Comparison of ENCODE assay signal across 28 mouse cellular contexts in genomic region chr11:20057429-20057828, GRCm38 (mm10). TPM values are rescaled to one million over a fixed set of nuclear protein-coding genes. Genes with fewer than 3 reads are reported as not detected.
A peak's percentile ranks its signal among the peaks of the same experiment; 100 is the strongest.
DNase-seq lines count a peak whose midpoint lies in the region; ATAC-seq and TF ChIP-seq lines count a peak whose summit lies in the region.
"Had no signal": no experiment of that assay in that cellular context is flagged by ENCODE, and none has a peak within 500 bp of the region (broad histone marks: within the 10 kb centered on the region; RNA-seq: fewer than 3 reads in every experiment).

No protein-coding gene starts in this region.

- H3K4me1 ChIP-seq in lung, postnatal 0 days (ENCODE audit: insufficient read depth, low read depth, low read length): no peaks in the 10 kb centered on the region
- no peaks in the 10 kb centered on the region for H3K4me1 ChIP-seq in forebrain, postnatal 0 days (ENCODE audit: insufficient read depth)
- H3K4me1 ChIP-seq: forebrain, embryonic 15.5 days had no signal

- 82% methylated on average over 2 of the region's 2 CpGs for WGBS in lung, postnatal 0 days
- 100% methylated on average over 2 of the region's 2 CpGs for WGBS in forebrain, postnatal 0 days

- no peak for DNase-seq in lung, postnatal 0 days (ENCODE audit: low spot score)
- no peak for DNase-seq in lung, postnatal 10 days
- DNase-seq in ES-CJ7 (ENCODE audit: low read depth, low spot score): peak; percentile 29
- DNase-seq in R1 (ENCODE audit: low read depth, low spot score): peak; percentile 52
- DNase-seq in urinary bladder, postnatal 36 days (ENCODE audit: low spot score in 2 of 2): no peak
- DNase-seq in forebrain, postnatal 0 days: no peak
- DNase-seq: adrenal gland, adult 8-10 months; adrenal gland, postnatal 25 days; cerebellum, adult 11-12 months; cerebellum, adult 8-10 months; cerebellum, postnatal 10 days; cerebellum, postnatal 36 days; embryo, embryonic 11 days; gastrocnemius, postnatal 10 days; gastrocnemius, postnatal 36 days; heart, adult 2 months; heart, postnatal 14 days; heart, postnatal 4 days had no signal

- no peak overlapping the region for H3K4me3 ChIP-seq in lung, postnatal 0 days (ENCODE audit: low read depth, low read length)
- H3K4me3 ChIP-seq in myocyte: no peak overlapping the region
- no peak overlapping the region for H3K4me3 ChIP-seq in forebrain, postnatal 0 days (ENCODE audit: low read depth, low read length)
- H3K4me3 ChIP-seq: erythroblast, embryonic 14.5 days; forebrain, embryonic 12.5 days; forebrain, embryonic 15.5 days; heart, adult 2 months; heart, embryonic 10.5 days; heart, embryonic 13.5 days had no signal

- peaks cover 9% of the 10 kb centered on the region; the same call in 1 of the 2 replicates for H3K36me3 ChIP-seq in lung, postnatal 0 days (ENCODE audit: insufficient read depth, low read length)
- peaks cover 39% of the 10 kb centered on the region for H3K36me3 ChIP-seq in myocyte (ENCODE audit: control insufficient read depth, insufficient read depth)
- peaks cover 25% of the 10 kb centered on the region for H3K36me3 ChIP-seq in forebrain, postnatal 0 days (ENCODE audit: insufficient read depth)

- no peaks in the 10 kb centered on the region for H3K79me2 ChIP-seq in myocyte (ENCODE audit: control insufficient read depth, insufficient read depth)

- H3K9me3 ChIP-seq in lung, postnatal 0 days (ENCODE audit: low read length): no peaks in the 10 kb centered on the region
- H3K9me3 ChIP-seq in forebrain, postnatal 0 days (ENCODE audit: low read length): no peaks in the 10 kb centered on the region
- H3K9me3 ChIP-seq: forebrain, embryonic 12.5 days; forebrain, embryonic 15.5 days; heart, embryonic 10.5 days; heart, embryonic 13.5 days had no signal

- no peak for TF ChIP-seq POLR2A in myocyte (IDR thresholded peaks at IDR 0.05; ENCODE audit: insufficient read length, low read depth)

- H3K4me2 ChIP-seq in lung, postnatal 0 days (replicated peaks; ENCODE audit: low read depth, low read length): no peak overlapping the region
- H3K4me2 ChIP-seq in myocyte (ENCODE audit: low read depth): no peak overlapping the region
- no peak overlapping the region for H3K4me2 ChIP-seq in forebrain, postnatal 0 days (ENCODE audit: low read depth)
- H3K4me2 ChIP-seq: forebrain, embryonic 12.5 days; forebrain, embryonic 15.5 days; heart, embryonic 13.5 days; hindbrain, embryonic 14.5 days had no signal

- ATAC-seq in lung, postnatal 0 days: 0 out of 2 replicates have a peak, but pooled peaks have one; percentile 17
- ATAC-seq in forebrain, postnatal 0 days: no peak
- ATAC-seq: CD4-positive, CD25-positive, alpha-beta regulatory T cell, adult 4 months; forebrain, embryonic 15.5 days; hindbrain, postnatal 0 days; inflammation-experienced regulatory T-cells, adult 6 months had no signal

- H3ac ChIP-seq in myocyte (ENCODE audit: control insufficient read depth, insufficient read length): no peak overlapping the region

- no peak overlapping the region for H3K9ac ChIP-seq in lung, postnatal 0 days (replicated peaks; ENCODE audit: low read depth)
- H3K9ac ChIP-seq in forebrain, postnatal 0 days: no peak overlapping the region
- H3K9ac ChIP-seq: forebrain, embryonic 12.5 days; forebrain, embryonic 15.5 days; heart, embryonic 13.5 days; hindbrain, embryonic 14.5 days had no signal

- no peak overlapping the region for H3K27ac ChIP-seq in lung, postnatal 0 days (ENCODE audit: low read length)
- no peak overlapping the region for H3K27ac ChIP-seq in forebrain, postnatal 0 days (ENCODE audit: low read depth, low read length)
- H3K27ac ChIP-seq: forebrain, embryonic 12.5 days; forebrain, embryonic 15.5 days; heart, adult 2 months; heart, embryonic 10.5 days; heart, embryonic 13.5 days; hindbrain, embryonic 14.5 days; hindbrain, postnatal 0 days had no signal

- no peak for TF ChIP-seq CTCF in lung, postnatal 0 days (IDR thresholded peaks at IDR 0.05)
- TF ChIP-seq CTCF in forebrain, postnatal 0 days (IDR thresholded peaks at IDR 0.05; ENCODE audit: low read depth): no peak

- H3K27me3 ChIP-seq in lung, postnatal 0 days (replicated peaks; ENCODE audit: insufficient read depth, low read length): no peaks in the 10 kb centered on the region
- H3K27me3 ChIP-seq in myocyte (ENCODE audit: control insufficient read depth, insufficient read depth, insufficient read length): no peaks in the 10 kb centered on the region
- H3K27me3 ChIP-seq in forebrain, postnatal 0 days (ENCODE audit: insufficient read depth, low read length): no peaks in the 10 kb centered on the region
- H3K27me3 ChIP-seq: forebrain, embryonic 12.5 days; forebrain, embryonic 15.5 days; heart, embryonic 13.5 days had no signal

- TF ChIP-seq EP300 in lung, postnatal 0 days (IDR thresholded peaks at IDR 0.05): no peak

TF ChIP-seq in myocyte, 11 proteins besides CTCF, POLR2A, EP300 and RAD21:
- no peak for TF ChIP-seq TCF12 (IDR thresholded peaks at IDR 0.05; ENCODE audit: insufficient read depth, poor library complexity, severe bottlenecking)
- TF ChIP-seq POLR2AphosphoS2 (IDR thresholded peaks at IDR 0.05; ENCODE audit: insufficient read length, low read depth): peak; percentile 49
TF ChIP-seq in myocyte: peak in this region for 1.

RNA-seq across cellular contexts. Expression of gene Actr2, which starts 55.3 kb away (rescaled TPM):
- 93.1 and 103 TPM in 2 replicates for polyA plus RNA-seq in lung, postnatal 0 days (2015; fragmentation: Nextera tagmentation; extraction: Ambion mirVana)
- 30.2 TPM for polyA plus RNA-seq in myocyte (2012; fragmentation: generic; extraction: Trizol)
- 70.9 and 79.5 TPM in 2 replicates for total RNA-seq in forebrain, postnatal 0 days (2014; rRNA removed)
- 158 and 179 TPM in 2 replicates for polyA plus RNA-seq in forebrain, postnatal 0 days (2015; fragmentation: Nextera tagmentation; extraction: Ambion mirVana)

Comparison
In these comparisons a context has a peak if more than half of its experiments do, and no peak if none do; other contexts are left out.
1. DNase-seq: peak in ES-CJ7 (single experiment) and R1 (single experiment); none in lung, postnatal 0 days (single experiment), lung, postnatal 10 days (single experiment), urinary bladder, postnatal 36 days (0 of 2) and forebrain, postnatal 0 days (single experiment).